Comparison of ENCODE assay signal across 11 mouse cellular contexts in genomic region chr14:122468971-122469755, GRCm38 (mm10). TPM values are rescaled to one million over a fixed set of nuclear protein-coding genes. Genes with fewer than 3 reads are reported as not detected.
A peak's percentile ranks its signal among the peaks of the same experiment; 100 is the strongest.
DNase-seq lines count a peak whose midpoint lies in the region; ATAC-seq lines count a peak whose summit lies in the region.
"Had no signal": no experiment of that assay in that cellular context is flagged by ENCODE, and none has a peak within 500 bp of the region (broad histone marks: within the 10 kb centered on the region; RNA-seq: fewer than 3 reads in every experiment).

No protein-coding gene starts in this region.

- peak overlapping the region; percentile 34 for H3K4me2 ChIP-seq in midbrain, embryonic 15.5 days
- H3K4me2 ChIP-seq: embryonic facial prominence, embryonic 13.5 days had no signal

- peak overlapping the region; percentile 59; the same call in 1 of the 2 replicates for H3K27ac ChIP-seq in midbrain, embryonic 15.5 days
- H3K27ac ChIP-seq: embryonic facial prominence, embryonic 13.5 days; heart, adult 2 months had no signal

- peaks cover 57% of the 10 kb centered on the region for H3K27me3 ChIP-seq in midbrain, embryonic 15.5 days (replicated peaks)

- H3K4me1 ChIP-seq in midbrain, embryonic 15.5 days: peaks cover 14% of the 10 kb centered on the region

- 8% methylated on average over 28 of the region's 28 CpGs for WGBS in midbrain, embryonic 15.5 days

- no peak overlapping the region; the same call in 1 of the 2 replicates for H3K9ac ChIP-seq in midbrain, embryonic 15.5 days
- H3K9ac ChIP-seq: embryonic facial prominence, embryonic 13.5 days had no signal

- ATAC-seq in cerebellum, adult (ENCODE audit: insufficient number of reproducible peaks, low FRiP score, low TSS enrichment): no peak
- ATAC-seq in midbrain, embryonic 15.5 days (replicated peaks): no peak

- no peaks in the 10 kb centered on the region for H3K9me3 ChIP-seq in midbrain, embryonic 15.5 days
- H3K9me3 ChIP-seq: embryonic facial prominence, embryonic 13.5 days had no signal

- no peaks in the 10 kb centered on the region for H3K36me3 ChIP-seq in midbrain, embryonic 15.5 days (replicated peaks)
- H3K36me3 ChIP-seq: embryonic facial prominence, embryonic 13.5 days had no signal

- DNase-seq in cerebellum, adult 11-12 months: peak; percentile 56
- DNase-seq in cerebellum, postnatal 25 days: peak; percentile 62 to 77
- peak; percentile 47 for DNase-seq in forelimb bud, embryonic 11.5 days (ENCODE audit: low read depth, low spot score)
- DNase-seq in frontal cortex, postnatal 36 days (ENCODE audit: low spot score in 2 of 2): no peak
- no peak for DNase-seq in left cerebral cortex, adult 18-20 months (ENCODE audit: low spot score in 2 of 2)
- no peak for DNase-seq in thymus, postnatal 10 days (ENCODE audit: low spot score in 2 of 2)
- DNase-seq: heart, adult 2 months had no signal

- H3K4me3 ChIP-seq in midbrain, embryonic 15.5 days: no peak overlapping the region
- H3K4me3 ChIP-seq: embryonic facial prominence, embryonic 13.5 days; heart, adult 2 months had no signal

RNA-seq across cellular contexts. Expression of gene Zic5, which starts 3.7 kb away (rescaled TPM):
- 13.0 and 14.0 TPM in 2 replicates for polyA plus RNA-seq in midbrain, embryonic 15.5 days (2015; fragmentation: Nextera tagmentation; extraction: Ambion mirVana)
- 1 to 10 TPM; 3.0 to 4.0 TPM for total RNA-seq in left cerebral cortex, adult 18-20 months (2021)
- total RNA-seq: heart, adult 2 months had no signal
- polyA plus RNA-seq: heart, adult 2 months had no signal

RNA-seq across cellular contexts. Expression of gene Zic2, which starts 6.1 kb away (rescaled TPM):
- polyA plus RNA-seq in midbrain, embryonic 15.5 days (2015; fragmentation: Nextera tagmentation; extraction: Ambion mirVana): 9.6 and 9.9 TPM in 2 replicates
- total RNA-seq in left cerebral cortex, adult 18-20 months (2021): 10 to 100 TPM; 19.0 to 20.2 TPM
- total RNA-seq: heart, adult 2 months had no signal

RNA-seq across cellular contexts. Expression of gene Gm5089, which starts 18.2 kb away (rescaled TPM):
- polyA plus RNA-seq in midbrain, embryonic 15.5 days (2015; fragmentation: Nextera tagmentation; extraction: Ambion mirVana): 0.91 and 1.1 TPM in 2 replicates
- under 1 TPM; 0.28 to 0.35 TPM for total RNA-seq in left cerebral cortex, adult 18-20 months (2021)
- total RNA-seq: heart, adult 2 months had no signal
- polyA plus RNA-seq: heart, adult 2 months had no signal

RNA-seq across cellular contexts. Expression of gene Gm10837, which starts 21.2 kb away (rescaled TPM):
- 0.51 and 0.77 TPM in 2 replicates for polyA plus RNA-seq in midbrain, embryonic 15.5 days (2015; fragmentation: Nextera tagmentation; extraction: Ambion mirVana)
- not detected for total RNA-seq in left cerebral cortex, adult 18-20 months (2021)
- total RNA-seq: heart, adult 2 months; layer of hippocampus, adult 18-20 months had no signal
- polyA plus RNA-seq: embryonic facial prominence, embryonic 13.5 days; heart, adult 2 months had no signal

Comparison
In these comparisons a context has a peak if more than half of its experiments do, and no peak if none do; other contexts are left out.
1. DNase-seq: peak in cerebellum, adult 11-12 months (single experiment), cerebellum, postnatal 25 days (2 of 2) and forelimb bud, embryonic 11.5 days (single experiment); none in frontal cortex, postnatal 36 days (0 of 2), left cerebral cortex, adult 18-20 months (0 of 2) and thymus, postnatal 10 days (0 of 2).